Mouse (Mus musculus): Measurements from ENCODE around the gene Atl2. TPM values are rescaled to one million over a fixed set of nuclear protein-coding genes. Genes with fewer than 3 reads are reported as not detected.

Gene Atl2
- polyA plus RNA-seq, 1 experiment from 2014 or later: 40.8 TPM

- H3K4me3 ChIP-seq (ENCODE audit: low read depth, low read length): no peak overlapping the region
- H3K9me3 ChIP-seq (ENCODE audit: low read length): no peaks in the 10 kb centered on the region
- no peak for TF ChIP-seq CTCF (IDR thresholded peaks at IDR 0.05; ENCODE audit: low read depth)
- no peak for TF ChIP-seq EP300 (IDR thresholded peaks at IDR 0.05; ENCODE audit: low read depth)
- no peak for ATAC-seq
- H3K36me3 ChIP-seq (replicated peaks; ENCODE audit: insufficient read depth, low read length): no peaks in the 10 kb centered on the region
- H3K4me2 ChIP-seq (ENCODE audit: low read depth, low read length): no peak overlapping the region
- no peak for DNase-seq
- H3K9ac ChIP-seq (replicated peaks): no peak overlapping the region
- peaks cover under 1% of the 10 kb centered on the region; the same call in 1 of the 2 replicates for H3K4me1 ChIP-seq (ENCODE audit: insufficient read depth)
- WGBS (ENCODE audit: insufficient replicate concordance): 69% methylated on average over 5 of the region's 5 CpGs
- no peak overlapping the region for H3K27ac ChIP-seq (ENCODE audit: low read depth)
- no peaks in the 10 kb centered on the region for H3K27me3 ChIP-seq (ENCODE audit: insufficient read depth, low read length)
Measured at GRCm38 (mm10) chr17:79932676-79933278, 36.9 kb upstream of the Atl2 start.

GRCm38 (mm10) chr17:79927110-79927509 is 31.2 kb upstream of the Atl2 start:
- DNase-seq (no peak), ATAC-seq (no peak)

GRCm38 (mm10) chr17:79926486-79926885 is 30.6 kb upstream of the Atl2 start:
- DNase-seq: no peak
- peak; percentile 94 for ATAC-seq
- H3K4me2 ChIP-seq (ENCODE audit: low read depth, low read length): no peak overlapping the region

More at GRCm38 (mm10) chr17:79927110-79927509, 31.2 kb upstream of the Atl2 start:
- Histone ChIP-seq H3K4me2 (ENCODE audit: low read depth, low read length) (no peak overlapping the region), H3K9me3 (ENCODE audit: low read length) (no peaks in the 10 kb centered on the region), H3K36me3 (replicated peaks; ENCODE audit: insufficient read depth, low read length) (no peaks in the 10 kb centered on the region), H3K9ac (replicated peaks) (no peak overlapping the region), H3K4me1 (ENCODE audit: insufficient read depth) (peaks cover 11% of the 10 kb centered on the region; the same call in 1 of the 2 replicates), H3K27me3 (ENCODE audit: insufficient read depth, low read length) (no peaks in the 10 kb centered on the region), H3K4me3 (ENCODE audit: low read depth, low read length) (no peak overlapping the region), H3K27ac (ENCODE audit: low read depth) (peak overlapping the region; percentile 77)
- 64% methylated on average over 2 of the region's 2 CpGs for WGBS (ENCODE audit: insufficient replicate concordance)
- TF ChIP-seq EP300 (IDR thresholded peaks at IDR 0.05; ENCODE audit: low read depth): no peak
- TF ChIP-seq CTCF (IDR thresholded peaks at IDR 0.05; ENCODE audit: low read depth): no peak

GRCm38 (mm10) chr17:79925865-79926421 is 30.0 kb upstream of the Atl2 start:
- DNase-seq (no peak), ATAC-seq (peak; percentile 46)
- H3K9me3 ChIP-seq (ENCODE audit: low read length): no peaks in the 10 kb centered on the region
- H3K27me3 ChIP-seq (ENCODE audit: insufficient read depth, low read length): no peaks in the 10 kb centered on the region
- H3K27ac ChIP-seq (ENCODE audit: low read depth): peak overlapping the region; percentile 77
- TF ChIP-seq EP300 (IDR thresholded peaks at IDR 0.05; ENCODE audit: low read depth) (no peak), CTCF (IDR thresholded peaks at IDR 0.05; ENCODE audit: low read depth) (no peak)
- peak overlapping the region; percentile 40; the same call in 1 of the 2 replicates for H3K4me2 ChIP-seq (ENCODE audit: low read depth, low read length)
- peaks cover 11% of the 10 kb centered on the region; the same call in 1 of the 2 replicates for H3K4me1 ChIP-seq (ENCODE audit: insufficient read depth)
- H3K36me3 ChIP-seq (replicated peaks; ENCODE audit: insufficient read depth, low read length): no peaks in the 10 kb centered on the region
- H3K9ac ChIP-seq (replicated peaks): no peak overlapping the region
- H3K4me3 ChIP-seq (ENCODE audit: low read depth, low read length): no peak overlapping the region
- 66% methylated on average over 11 of the region's 11 CpGs for WGBS (ENCODE audit: insufficient replicate concordance)

More at GRCm38 (mm10) chr17:79926486-79926885, 30.6 kb upstream of the Atl2 start:
- Histone ChIP-seq H3K27ac (ENCODE audit: low read depth) (peak overlapping the region; percentile 77), H3K9ac (replicated peaks) (no peak overlapping the region), H3K4me1 (ENCODE audit: insufficient read depth) (peaks cover 11% of the 10 kb centered on the region; the same call in 1 of the 2 replicates), H3K9me3 (ENCODE audit: low read length) (no peaks in the 10 kb centered on the region), H3K4me3 (ENCODE audit: low read depth, low read length) (no peak overlapping the region), H3K27me3 (ENCODE audit: insufficient read depth, low read length) (no peaks in the 10 kb centered on the region), H3K36me3 (replicated peaks; ENCODE audit: insufficient read depth, low read length) (no peaks in the 10 kb centered on the region)
- WGBS (ENCODE audit: insufficient replicate concordance): 51% methylated on average over 3 of the region's 3 CpGs
- no peak for TF ChIP-seq CTCF (IDR thresholded peaks at IDR 0.05; ENCODE audit: low read depth)
- TF ChIP-seq EP300 (IDR thresholded peaks at IDR 0.05; ENCODE audit: low read depth): peak; percentile 40; the same call in 1 of the 2 replicates

GRCm38 (mm10) chr17:79920355-79920754 is 24.4 kb upstream of the Atl2 start:
- WGBS (ENCODE audit: insufficient replicate concordance): 73% methylated on average over 2 of the region's 2 CpGs
- ATAC-seq (no peak), DNase-seq (no peak)
- Histone ChIP-seq H3K9me3 (ENCODE audit: low read length) (no peaks in the 10 kb centered on the region), H3K36me3 (replicated peaks; ENCODE audit: insufficient read depth, low read length) (no peaks in the 10 kb centered on the region), H3K27ac (ENCODE audit: low read depth) (peak overlapping the region; percentile 94), H3K9ac (replicated peaks) (no peak overlapping the region), H3K27me3 (ENCODE audit: insufficient read depth, low read length) (no peaks in the 10 kb centered on the region), H3K4me3 (ENCODE audit: low read depth, low read length) (no peak overlapping the region), H3K4me1 (ENCODE audit: insufficient read depth) (peaks cover 38% of the 10 kb centered on the region), H3K4me2 (ENCODE audit: low read depth, low read length) (no peak overlapping the region)
- TF ChIP-seq CTCF (IDR thresholded peaks at IDR 0.05; ENCODE audit: low read depth): no peak
- TF ChIP-seq EP300 (IDR thresholded peaks at IDR 0.05; ENCODE audit: low read depth): no peak

- Histone ChIP-seq H3K27ac (ENCODE audit: low read depth) (peak overlapping the region; percentile 94), H3K4me1 (ENCODE audit: insufficient read depth) (peaks cover 37% of the 10 kb centered on the region), H3K9ac (replicated peaks) (no peak overlapping the region; the same call in 1 of the 2 replicates), H3K4me2 (ENCODE audit: low read depth, low read length) (no peak overlapping the region), H3K9me3 (ENCODE audit: low read length) (no peaks in the 10 kb centered on the region), H3K27me3 (ENCODE audit: insufficient read depth, low read length) (no peaks in the 10 kb centered on the region), H3K36me3 (replicated peaks; ENCODE audit: insufficient read depth, low read length) (no peaks in the 10 kb centered on the region), H3K4me3 (ENCODE audit: low read depth, low read length) (no peak overlapping the region)
- no peak for DNase-seq
- TF ChIP-seq CTCF (IDR thresholded peaks at IDR 0.05; ENCODE audit: low read depth): no peak
- no peak for TF ChIP-seq EP300 (IDR thresholded peaks at IDR 0.05; ENCODE audit: low read depth)
- no peak for ATAC-seq
- 64% methylated on average over 15 of the region's 15 CpGs for WGBS (ENCODE audit: insufficient replicate concordance)
Measured at GRCm38 (mm10) chr17:79919566-79920350, 23.8 kb upstream of the Atl2 start.
